Mouse (Mus musculus): ENCODE measurements around the gene Aurkaip1. TPM values are rescaled to one million over a fixed set of nuclear protein-coding genes. Genes with fewer than 3 reads are reported as not detected.

The Aurkaip1 gene
- polyA plus RNA-seq, 1 experiment from 2014 or later: 135 TPM

DNA sequence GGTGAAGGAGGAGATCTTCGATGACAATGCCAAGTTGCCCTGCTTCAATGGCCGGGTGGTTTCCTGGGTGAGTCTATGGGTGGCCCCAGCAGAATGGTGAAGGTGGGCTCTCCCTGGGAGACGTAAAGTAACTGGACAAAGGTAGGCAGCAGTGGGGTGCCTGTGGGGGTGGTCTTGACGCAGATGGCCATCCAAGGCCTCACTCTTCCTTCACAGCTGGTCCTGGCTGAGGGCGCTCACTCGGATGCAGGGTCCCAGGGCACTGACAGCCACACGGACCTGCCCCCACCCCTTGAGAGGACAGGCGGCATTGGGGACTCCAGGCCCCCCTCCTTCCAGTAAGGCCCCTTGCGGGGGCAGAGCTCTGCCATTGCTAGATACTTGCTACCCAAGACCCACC lies 22.3 kb downstream of the Aurkaip1 start:
- Histone ChIP-seq H3K9me3 (replicated peaks; ENCODE audit: control insufficient read depth, low read length) (no peaks in the 10 kb centered on the region), H3K4me2 (ENCODE audit: low read length) (no peak overlapping the region), H3K36me3 (ENCODE audit: control insufficient read depth, insufficient read depth, low read length) (peaks cover 54% of the 10 kb centered on the region), H3K9ac (ENCODE audit: low read length) (no peak overlapping the region), H3K4me3 (ENCODE audit: low read depth, low read length) (no peak overlapping the region), H3K27me3 (replicated peaks; ENCODE audit: control insufficient read depth, insufficient read depth, low read length) (no peaks in the 10 kb centered on the region), H3K27ac (ENCODE audit: low read depth, low read length) (no peak overlapping the region), H3K4me1 (ENCODE audit: control insufficient read depth, insufficient read depth, low read length) (peaks cover 13% of the 10 kb centered on the region)
- ATAC-seq: no peak
- 89% methylated on average over 9 of the region's 9 CpGs for WGBS
- DNase-seq (ENCODE audit: low spot score): no peak

DNA sequence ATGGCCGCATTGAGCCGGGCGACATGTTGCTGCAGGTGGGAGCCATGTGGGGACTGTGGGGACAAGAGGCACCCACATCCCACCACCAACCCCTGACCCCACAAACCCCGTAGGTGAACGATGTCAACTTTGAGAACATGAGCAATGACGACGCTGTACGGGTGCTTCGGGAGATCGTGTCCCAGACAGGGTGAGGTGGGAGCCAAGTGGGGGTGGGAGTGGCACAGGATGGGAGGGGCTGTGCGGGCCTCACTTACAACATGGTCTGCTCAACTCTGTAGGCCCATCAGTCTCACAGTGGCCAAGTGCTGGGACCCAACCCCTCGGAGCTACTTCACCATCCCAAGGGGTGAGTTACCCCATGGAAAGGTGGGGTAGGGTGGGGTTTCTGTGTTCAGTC lies 23.9 kb downstream of the Aurkaip1 start:
- no peak overlapping the region for H3K4me2 ChIP-seq (ENCODE audit: low read length)
- H3K4me1 ChIP-seq (ENCODE audit: control insufficient read depth, insufficient read depth, low read length): no peaks in the 10 kb centered on the region; the same call in 1 of the 2 replicates
- H3K27ac ChIP-seq (ENCODE audit: low read depth, low read length): no peak overlapping the region
- DNase-seq (ENCODE audit: low spot score) (no peak), ATAC-seq (0 out of 2 replicates have a peak, but pooled peaks have one; percentile 35)
- H3K9me3 ChIP-seq (replicated peaks; ENCODE audit: control insufficient read depth, low read length): no peaks in the 10 kb centered on the region
- H3K4me3 ChIP-seq (ENCODE audit: low read depth, low read length): no peak overlapping the region
- no peaks in the 10 kb centered on the region for H3K27me3 ChIP-seq (replicated peaks; ENCODE audit: control insufficient read depth, insufficient read depth, low read length)
- H3K36me3 ChIP-seq (ENCODE audit: control insufficient read depth, insufficient read depth, low read length): peaks cover 69% of the 10 kb centered on the region
- no peak overlapping the region for H3K9ac ChIP-seq (ENCODE audit: low read length)
- WGBS: 95% methylated on average over 12 of the region's 12 CpGs

DNA sequence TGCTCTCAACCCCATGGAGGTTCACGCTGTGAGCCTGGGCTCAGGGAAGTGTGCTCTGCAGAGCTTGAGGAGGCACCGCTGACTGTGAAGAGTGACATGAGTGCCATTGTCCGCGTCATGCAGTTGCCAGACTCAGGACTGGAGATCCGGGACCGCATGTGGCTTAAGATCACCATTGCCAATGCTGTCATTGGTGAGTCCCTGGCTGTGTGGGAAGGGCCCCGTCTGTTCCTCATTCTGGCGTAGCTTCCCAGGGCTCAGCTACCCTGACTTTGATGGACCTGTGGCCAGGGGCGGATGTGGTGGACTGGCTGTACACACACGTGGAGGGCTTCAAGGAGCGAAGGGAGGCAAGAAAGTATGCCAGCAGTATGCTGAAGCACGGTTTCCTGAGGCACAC lies 25.0 kb downstream of the Aurkaip1 start:
- Histone ChIP-seq H3K4me2 (ENCODE audit: low read length) (no peak overlapping the region), H3K4me3 (ENCODE audit: low read depth, low read length) (no peak overlapping the region), H3K4me1 (ENCODE audit: control insufficient read depth, insufficient read depth, low read length) (no peaks in the 10 kb centered on the region), H3K27me3 (replicated peaks; ENCODE audit: control insufficient read depth, insufficient read depth, low read length) (no peaks in the 10 kb centered on the region), H3K27ac (ENCODE audit: low read depth, low read length) (no peak overlapping the region), H3K9me3 (replicated peaks; ENCODE audit: control insufficient read depth, low read length) (no peaks in the 10 kb centered on the region), H3K9ac (ENCODE audit: low read length) (no peak overlapping the region), H3K36me3 (ENCODE audit: control insufficient read depth, insufficient read depth, low read length) (peaks cover 79% of the 10 kb centered on the region)
- DNase-seq (ENCODE audit: low spot score) (no peak), ATAC-seq (no peak)
- 93% methylated on average over 12 of the region's 12 CpGs for WGBS

DNA sequence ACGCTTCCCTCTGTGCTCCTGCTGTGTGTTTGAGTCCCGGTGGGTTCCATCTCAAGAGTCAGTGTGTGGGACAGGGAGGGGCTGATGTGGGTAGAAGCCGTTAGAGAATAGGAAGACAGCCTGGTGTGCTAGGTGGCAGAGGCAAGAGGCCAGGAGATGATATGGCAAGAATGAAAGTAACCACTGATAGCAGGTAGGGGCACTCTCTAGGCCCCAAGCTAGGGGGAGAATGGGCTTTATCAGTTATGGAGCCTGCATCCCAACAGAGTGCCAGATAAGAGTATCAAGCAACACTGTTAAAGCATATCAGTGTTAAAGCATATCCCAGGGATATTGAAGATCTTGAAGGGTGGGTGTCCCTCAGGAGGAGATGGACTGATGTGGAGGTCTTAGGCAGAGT lies 25.8 kb downstream of the Aurkaip1 start:
- H3K27me3 ChIP-seq (replicated peaks; ENCODE audit: control insufficient read depth, insufficient read depth, low read length): no peaks in the 10 kb centered on the region
- no peak overlapping the region for H3K9ac ChIP-seq (ENCODE audit: low read length)
- DNase-seq (ENCODE audit: low spot score) (no peak), ATAC-seq (no peak)
- H3K4me3 ChIP-seq (ENCODE audit: low read depth, low read length): no peak overlapping the region
- no peaks in the 10 kb centered on the region for H3K9me3 ChIP-seq (replicated peaks; ENCODE audit: control insufficient read depth, low read length)
- WGBS: 80% methylated on average over 3 of the region's 3 CpGs
- no peak overlapping the region for H3K4me2 ChIP-seq (ENCODE audit: low read length)
- H3K27ac ChIP-seq (ENCODE audit: low read depth, low read length): no peak overlapping the region
- H3K36me3 ChIP-seq (ENCODE audit: control insufficient read depth, insufficient read depth, low read length): peaks cover 86% of the 10 kb centered on the region
- no peaks in the 10 kb centered on the region for H3K4me1 ChIP-seq (ENCODE audit: control insufficient read depth, insufficient read depth, low read length)

DNA sequence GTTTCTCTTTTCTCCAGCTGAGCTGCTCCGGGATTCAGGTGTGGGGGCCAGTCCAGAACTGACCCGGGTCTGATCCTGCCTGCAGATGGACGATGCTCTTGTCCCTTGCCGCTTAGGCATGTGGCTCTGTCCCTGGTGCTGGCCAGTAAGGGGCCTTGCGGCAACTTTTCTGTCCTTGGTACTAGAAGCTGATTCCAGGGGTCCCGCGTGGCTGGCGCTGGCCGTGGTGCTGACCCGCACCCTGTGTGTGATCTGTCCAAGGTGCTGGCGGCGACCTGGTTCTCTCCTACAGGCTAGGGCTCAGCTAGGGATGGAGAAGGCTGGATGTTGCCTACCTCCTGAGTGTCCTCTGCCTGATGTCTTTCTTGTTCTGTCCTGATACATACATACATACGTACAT lies 28.2 kb downstream of the Aurkaip1 start:
- Histone ChIP-seq H3K36me3 (ENCODE audit: control insufficient read depth, insufficient read depth, low read length) (peaks cover 78% of the 10 kb centered on the region), H3K4me3 (ENCODE audit: low read depth, low read length) (no peak overlapping the region), H3K4me1 (ENCODE audit: control insufficient read depth, insufficient read depth, low read length) (no peaks in the 10 kb centered on the region), H3K27ac (ENCODE audit: low read depth, low read length) (no peak overlapping the region), H3K9ac (ENCODE audit: low read length) (no peak overlapping the region), H3K27me3 (replicated peaks; ENCODE audit: control insufficient read depth, insufficient read depth, low read length) (no peaks in the 10 kb centered on the region), H3K4me2 (ENCODE audit: low read length) (no peak overlapping the region), H3K9me3 (replicated peaks; ENCODE audit: control insufficient read depth, low read length) (no peaks in the 10 kb centered on the region)
- WGBS: 32% methylated on average over 13 of the region's 13 CpGs
- no peak for DNase-seq (ENCODE audit: low spot score)
- ATAC-seq: no peak

DNA sequence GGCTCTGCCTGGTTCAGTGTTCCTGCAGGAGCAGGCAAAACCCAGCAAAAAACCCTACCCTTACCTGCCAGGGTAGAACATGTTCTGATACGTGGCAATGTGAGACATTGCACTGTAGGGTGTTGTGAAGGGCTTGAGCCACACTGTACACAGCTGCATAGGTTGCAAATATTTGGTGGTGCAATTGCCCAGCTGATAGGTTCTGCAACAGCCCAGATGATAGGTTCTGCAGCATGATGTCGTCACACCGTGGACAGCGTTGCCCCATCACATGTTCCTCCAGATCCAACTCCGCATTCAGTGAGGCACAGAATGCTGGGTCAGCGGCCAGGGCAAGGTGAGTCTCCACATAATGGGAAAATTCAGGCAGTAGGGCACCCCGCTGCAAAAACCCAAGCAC lies 30.7 kb downstream of the Aurkaip1 start:
- no peak overlapping the region for H3K9ac ChIP-seq (ENCODE audit: low read length)
- DNase-seq (ENCODE audit: low spot score) (no peak), ATAC-seq (no peak)
- H3K36me3 ChIP-seq (ENCODE audit: control insufficient read depth, insufficient read depth, low read length): peaks cover 78% of the 10 kb centered on the region
- no peak overlapping the region for H3K4me3 ChIP-seq (ENCODE audit: low read depth, low read length)
- 94% methylated on average over 7 of the region's 7 CpGs for WGBS
- H3K4me2 ChIP-seq (ENCODE audit: low read length): no peak overlapping the region
- H3K27ac ChIP-seq (ENCODE audit: low read depth, low read length): no peak overlapping the region
- H3K9me3 ChIP-seq (replicated peaks; ENCODE audit: control insufficient read depth, low read length): no peaks in the 10 kb centered on the region
- no peaks in the 10 kb centered on the region for H3K27me3 ChIP-seq (replicated peaks; ENCODE audit: control insufficient read depth, insufficient read depth, low read length)
- H3K4me1 ChIP-seq (ENCODE audit: control insufficient read depth, insufficient read depth, low read length): no peaks in the 10 kb centered on the region

DNA sequence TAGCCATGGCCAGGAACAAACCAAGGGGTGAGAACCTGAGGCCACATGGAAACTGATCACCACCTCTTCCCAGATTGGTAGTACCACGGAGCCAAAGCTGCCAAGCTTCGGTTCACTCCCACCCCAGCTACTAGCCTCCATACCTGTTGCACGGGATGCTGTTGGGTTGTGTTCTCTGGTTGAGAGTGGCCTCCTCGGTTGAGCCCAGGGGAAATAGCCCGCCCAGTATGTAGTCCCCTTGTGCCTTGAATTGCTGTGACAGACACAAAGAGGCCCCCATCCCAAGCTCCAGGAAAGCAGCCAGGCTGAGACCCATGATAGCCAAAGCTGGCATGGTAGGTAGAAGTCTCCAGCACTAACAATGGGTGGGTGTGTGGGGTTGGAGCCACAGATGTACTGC lies 31.9 kb downstream of the Aurkaip1 start, which contains the start of gene Tas1r3:
Tas1r3 (minus strand) TSS at position 362 of the 400 bp plus-strand sequence.
- WGBS: 82% methylated on average over 5 of the region's 5 CpGs
- Histone ChIP-seq H3K27me3 (replicated peaks; ENCODE audit: control insufficient read depth, insufficient read depth, low read length) (no peaks in the 10 kb centered on the region), H3K4me1 (ENCODE audit: control insufficient read depth, insufficient read depth, low read length) (no peaks in the 10 kb centered on the region), H3K4me3 (ENCODE audit: low read depth, low read length) (no peak within 1 kb of the TSS), H3K36me3 (ENCODE audit: control insufficient read depth, insufficient read depth, low read length) (peaks cover 69% of the 10 kb centered on the region), H3K9me3 (replicated peaks; ENCODE audit: control insufficient read depth, low read length) (no peaks in the 10 kb centered on the region), H3K4me2 (ENCODE audit: low read length) (no peak within 1 kb of the TSS), H3K9ac (ENCODE audit: low read length) (no peak within 1 kb of the TSS), H3K27ac (ENCODE audit: low read depth, low read length) (no peak within 1 kb of the TSS)
- DNase-seq (ENCODE audit: low spot score) (no peak), ATAC-seq (no peak)

DNA sequence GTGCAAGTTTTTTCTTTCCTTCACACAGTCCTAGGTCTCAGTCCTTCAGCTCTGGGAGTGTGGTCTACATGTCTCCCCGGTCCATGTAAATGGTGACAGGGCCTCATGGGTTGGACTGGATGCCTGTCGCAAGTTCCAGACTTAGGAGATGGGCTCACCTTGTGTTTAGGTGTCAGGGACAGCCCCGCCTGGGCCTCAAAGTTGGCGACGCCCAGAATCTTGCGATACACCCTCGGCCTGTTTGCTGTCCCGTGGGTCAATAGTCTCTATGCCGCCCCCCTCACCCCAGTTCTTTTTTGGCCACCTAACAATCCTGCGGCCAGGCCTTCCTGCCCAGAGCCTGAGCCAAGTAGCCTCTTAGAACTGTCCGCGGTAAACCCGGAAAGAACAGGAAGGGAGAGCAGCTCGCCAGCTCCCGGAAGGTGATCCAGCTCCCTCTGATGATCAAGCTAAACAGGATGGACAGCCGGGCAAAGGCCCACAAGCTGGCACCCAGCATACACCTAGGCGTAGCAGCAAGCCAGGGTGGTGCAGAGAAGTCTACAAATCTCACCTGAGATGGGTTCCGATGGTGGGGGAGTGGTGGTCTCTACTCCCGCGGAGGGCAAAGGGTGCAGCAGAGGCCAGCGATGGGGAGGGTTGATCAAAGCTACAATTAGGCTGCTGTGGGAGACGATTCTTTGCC lies 37.7 kb downstream of the Aurkaip1 start:
- peaks cover 51% of the 10 kb centered on the region for H3K36me3 ChIP-seq (ENCODE audit: control insufficient read depth, insufficient read depth, low read length)
- H3K4me2 ChIP-seq (ENCODE audit: low read length): peak overlapping the region; percentile 98
- 11% methylated on average over 22 of the region's 22 CpGs for WGBS
- H3K27ac ChIP-seq (ENCODE audit: low read depth, low read length): peak overlapping the region; percentile 27; the same call in 1 of the 2 replicates
- DNase-seq (ENCODE audit: low spot score): no peak
- peak overlapping the region; percentile 87 for H3K9ac ChIP-seq (ENCODE audit: low read length)
- peaks cover 12% of the 10 kb centered on the region for H3K4me1 ChIP-seq (ENCODE audit: control insufficient read depth, insufficient read depth, low read length)
- no peaks in the 10 kb centered on the region for H3K9me3 ChIP-seq (replicated peaks; ENCODE audit: control insufficient read depth, low read length)
- H3K4me3 ChIP-seq (ENCODE audit: low read depth, low read length): peak overlapping the region; percentile 72
- no peaks in the 10 kb centered on the region for H3K27me3 ChIP-seq (replicated peaks; ENCODE audit: control insufficient read depth, insufficient read depth, low read length)
- ATAC-seq: no peak

DNA sequence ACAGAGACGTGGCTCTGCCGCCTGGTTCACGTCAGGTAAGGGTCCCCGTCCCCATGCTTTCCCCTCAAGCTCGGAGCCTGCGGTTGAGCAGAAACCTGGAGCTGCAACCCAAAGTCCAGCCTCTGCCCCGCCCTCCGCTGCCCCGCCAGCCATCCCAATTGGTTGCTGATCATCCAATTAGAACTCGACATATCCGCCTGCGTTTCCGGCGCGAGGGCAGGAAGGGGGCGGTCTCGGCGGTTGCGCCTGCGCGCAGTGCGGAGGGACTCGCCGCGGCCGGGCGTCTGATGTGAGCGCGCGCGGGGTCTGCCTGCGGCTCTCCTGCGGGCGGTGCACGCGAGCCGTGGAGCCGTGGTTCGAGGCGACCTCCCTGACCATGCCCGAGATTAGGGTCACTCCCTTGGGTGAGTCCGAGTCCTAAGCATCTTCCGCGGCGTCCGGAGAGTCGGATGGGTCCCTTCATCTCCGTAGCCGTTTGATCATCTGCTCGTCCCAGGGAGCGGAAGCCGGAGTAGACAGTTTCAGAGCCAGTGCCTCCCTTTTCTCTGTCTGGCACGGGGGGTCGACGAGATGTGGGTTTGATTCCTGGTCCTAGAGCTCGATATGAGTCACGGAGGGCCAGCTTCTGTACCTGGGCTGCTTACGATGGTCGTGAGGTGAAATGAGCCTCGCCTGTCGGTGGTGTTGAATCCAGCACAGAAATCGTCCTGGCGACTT lies 38.4 kb downstream of the Aurkaip1 start, which contains the start of the genes Cptp and Ints11:
Cptp (minus strand) TSS at position 124 of the 717 bp plus-strand sequence.
Ints11 (plus strand) TSS at position 230 of the 717 bp plus-strand sequence.
- H3K9ac ChIP-seq (ENCODE audit: low read length): peak within 1 kb of the TSS; percentile 87
- DNase-seq (ENCODE audit: low spot score): peak; percentile 97
- H3K27ac ChIP-seq (ENCODE audit: low read depth, low read length): peak within 1 kb of the TSS; percentile 58
- H3K36me3 ChIP-seq (ENCODE audit: control insufficient read depth, insufficient read depth, low read length): peaks cover 55% of the 10 kb centered on the region
- peak; percentile 97 for ATAC-seq
- no peaks in the 10 kb centered on the region for H3K27me3 ChIP-seq (replicated peaks; ENCODE audit: control insufficient read depth, insufficient read depth, low read length)
- WGBS: under 1% methylated on average over 63 of the region's 63 CpGs
- peak within 1 kb of the TSS; percentile 98 for H3K4me2 ChIP-seq (ENCODE audit: low read length)
- H3K9me3 ChIP-seq (replicated peaks; ENCODE audit: control insufficient read depth, low read length): no peaks in the 10 kb centered on the region
- H3K4me3 ChIP-seq (ENCODE audit: low read depth, low read length): peak within 1 kb of the TSS; percentile 72
- H3K4me1 ChIP-seq (ENCODE audit: control insufficient read depth, insufficient read depth, low read length): peaks cover 12% of the 10 kb centered on the region

Data from forebrain, embryonic 14.5 days (tissue).